Comparison of ENCODE assay signal across 10 mouse cellular contexts in genomic region chr9:63759973-63760722, GRCm38 (mm10). TPM values are rescaled to one million over a fixed set of nuclear protein-coding genes. Genes with fewer than 3 reads are reported as not detected.
DNase-seq lines count a peak whose midpoint lies in the region; ATAC-seq lines count a peak whose summit lies in the region.
"Had no signal": no experiment of that assay in that cellular context is flagged by ENCODE, and none has a peak within 500 bp of the region (broad histone marks: within the 10 kb centered on the region; RNA-seq: fewer than 3 reads in every experiment).

No protein-coding gene starts in this region.

- no peak overlapping the region for H3K9ac ChIP-seq in neural tube, embryonic 13.5 days
- H3K9ac ChIP-seq in neural tube, embryonic 15.5 days (replicated peaks) = no peak overlapping the region
- no peak overlapping the region for H3K9ac ChIP-seq in stomach, embryonic 16.5 days (ENCODE audit: low read length)

- peak; percentile 75 for DNase-seq in kidney, adult 18-20 months
- peak; percentile 79 to 90 for DNase-seq in kidney, postnatal 36 days
- DNase-seq in urinary bladder, postnatal 25 days (ENCODE audit: low spot score) = no peak
- no peak for DNase-seq in gastrocnemius, postnatal 14 days
- DNase-seq: cerebellum, adult 2 months; lung, postnatal 14 days; thymus, postnatal 25 days had no signal

- H3K9me3 ChIP-seq in neural tube, embryonic 13.5 days = no peaks in the 10 kb centered on the region
- H3K9me3 ChIP-seq in neural tube, embryonic 15.5 days (replicated peaks) = no peaks in the 10 kb centered on the region
- peaks cover 4% of the 10 kb centered on the region; the same call in 1 of the 2 replicates for H3K9me3 ChIP-seq in stomach, embryonic 16.5 days (replicated peaks; ENCODE audit: control insufficient read depth, low read length)

- no peak overlapping the region for H3K27ac ChIP-seq in neural tube, embryonic 13.5 days (replicated peaks)
- H3K27ac ChIP-seq in neural tube, embryonic 15.5 days (replicated peaks) = no peak overlapping the region
- peak overlapping the region; percentile 98 for H3K27ac ChIP-seq in stomach, embryonic 16.5 days (ENCODE audit: low read length)

- peaks cover 44% of the 10 kb centered on the region for H3K4me1 ChIP-seq in neural tube, embryonic 13.5 days (replicated peaks)
- peaks cover 41% of the 10 kb centered on the region for H3K4me1 ChIP-seq in neural tube, embryonic 15.5 days
- peaks cover 28% of the 10 kb centered on the region for H3K4me1 ChIP-seq in stomach, embryonic 16.5 days (ENCODE audit: control insufficient read depth, insufficient read depth, low read length)

- H3K4me2 ChIP-seq in neural tube, embryonic 13.5 days = 0 out of 2 replicates have a peak overlapping the region, but pooled peaks have one; percentile 98
- no peak overlapping the region for H3K4me2 ChIP-seq in neural tube, embryonic 15.5 days
- peak overlapping the region; percentile 69 for H3K4me2 ChIP-seq in stomach, embryonic 16.5 days (ENCODE audit: low read depth, low read length)

- H3K36me3 ChIP-seq in neural tube, embryonic 13.5 days = no peaks in the 10 kb centered on the region
- no peaks in the 10 kb centered on the region for H3K36me3 ChIP-seq in neural tube, embryonic 15.5 days
- H3K36me3 ChIP-seq in stomach, embryonic 16.5 days (ENCODE audit: control insufficient read depth, insufficient read depth, low read length) = no peaks in the 10 kb centered on the region

- no peak overlapping the region for H3K4me3 ChIP-seq in neural tube, embryonic 13.5 days
- no peak overlapping the region for H3K4me3 ChIP-seq in neural tube, embryonic 15.5 days (replicated peaks)
- no peak overlapping the region for H3K4me3 ChIP-seq in stomach, embryonic 16.5 days (replicated peaks; ENCODE audit: low read length)

- H3K27me3 ChIP-seq in neural tube, embryonic 13.5 days = peaks cover 12% of the 10 kb centered on the region; the same call in 1 of the 2 replicates
- peaks cover 3% of the 10 kb centered on the region; the same call in 1 of the 2 replicates for H3K27me3 ChIP-seq in neural tube, embryonic 15.5 days (replicated peaks)
- no peaks in the 10 kb centered on the region for H3K27me3 ChIP-seq in stomach, embryonic 16.5 days (ENCODE audit: control insufficient read depth, insufficient read depth, low read length)

- ATAC-seq in neural tube, embryonic 13.5 days (ENCODE audit: low read depth) = no peak
- no peak for ATAC-seq in neural tube, embryonic 15.5 days (ENCODE audit: low FRiP score)
- ATAC-seq in stomach, embryonic 16.5 days (ENCODE audit: insufficient read depth, low FRiP score) = no peak

- intact Hi-C loops in gastrocnemius, postnatal 14 days (cut with DNase I; ENCODE audit: low total_unique reads) = loop anchor here (10.0 kb wide), 1 partner anchor 95 kb away; no protein-coding TSS in a partner anchor

- WGBS in neural tube, embryonic 13.5 days = 80% methylated on average over 7 of the region's 7 CpGs
- WGBS in neural tube, embryonic 15.5 days = 88% methylated on average over 7 of the region's 7 CpGs
- WGBS in stomach, embryonic 16.5 days = 64% methylated on average over 7 of the region's 7 CpGs

RNA-seq across cellular contexts. Expression of gene Smad3, which starts 2.4 kb away (rescaled TPM):
- 13.2 and 14.9 TPM in 2 replicates for polyA plus RNA-seq in neural tube, embryonic 13.5 days (2015; fragmentation: Nextera tagmentation; extraction: Ambion mirVana)
- 8.7 and 12.2 TPM in 2 replicates for polyA plus RNA-seq in neural tube, embryonic 15.5 days (2015; fragmentation: Nextera tagmentation; extraction: Ambion mirVana)
- 14.6 and 15.1 TPM in 2 replicates for polyA plus RNA-seq in stomach, embryonic 16.5 days (2015; fragmentation: Nextera tagmentation; extraction: Ambion mirVana)
- 10 to 100 TPM; 39.3 to 40.2 TPM for total RNA-seq in gastrocnemius, postnatal 14 days (2021)

Comparison
In these comparisons a context has a peak if more than half of its experiments do, and no peak if none do; other contexts are left out.
1. DNase-seq: peak in kidney, adult 18-20 months (single experiment) and kidney, postnatal 36 days (2 of 2); none in urinary bladder, postnatal 25 days (single experiment) and gastrocnemius, postnatal 14 days (single experiment).